Mouse (Mus musculus): ENCODE measurements around the gene Erlin1. TPM values are rescaled to one million over a fixed set of nuclear protein-coding genes. Genes with fewer than 3 reads are reported as not detected.

Erlin1 gene
- polyA plus RNA-seq, 1 experiment from 2014 or later = 18.7 TPM

DNA sequence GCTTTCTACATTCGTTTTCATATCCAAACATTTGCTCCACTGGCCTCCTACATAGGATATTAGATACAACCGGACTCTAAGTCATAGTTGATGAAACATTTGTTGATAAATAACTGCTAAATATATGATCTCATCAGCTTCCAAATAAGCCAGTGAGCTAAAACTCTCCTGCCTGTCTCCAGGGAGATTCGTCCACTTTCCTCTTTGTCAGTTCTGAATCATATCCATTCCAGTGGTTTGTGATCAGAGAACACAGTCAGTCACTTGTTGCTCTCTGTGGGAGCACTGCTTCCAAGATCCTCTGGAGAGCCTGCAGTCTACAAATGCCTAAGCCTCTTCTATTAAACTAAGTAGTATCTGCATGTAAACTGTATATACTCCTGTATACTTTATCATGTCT, 9.4 kb downstream of the Erlin1 start:
- no peak for ATAC-seq (ENCODE audit: insufficient number of reproducible peaks, low FRiP score)
- Histone ChIP-seq H3K27ac (ENCODE audit: poor library complexity, severe bottlenecking) (no peak overlapping the region), H3K9me3 (replicated peaks) (no peaks in the 10 kb centered on the region), H3K4me1 (replicated peaks) (no peaks in the 10 kb centered on the region), H3K27me3 (replicated peaks) (no peaks in the 10 kb centered on the region), H3K4me3 (no peak overlapping the region), H3K9ac (no peak overlapping the region), H3K4me2 (no peak overlapping the region), H3K36me3 (peaks cover 52% of the 10 kb centered on the region)
- WGBS = 79% methylated on average over 3 of the region's 3 CpGs

GRCm38 (mm10) chr19:44055173-44055826, 14.3 kb downstream of the Erlin1 start:
- H3K9me3 ChIP-seq (replicated peaks) = no peaks in the 10 kb centered on the region
- H3K36me3 ChIP-seq = peaks cover 47% of the 10 kb centered on the region
- no peak overlapping the region for H3K27ac ChIP-seq (ENCODE audit: poor library complexity, severe bottlenecking)
- H3K4me3 ChIP-seq = no peak overlapping the region
- WGBS = 73% methylated on average over 4 of the region's 4 CpGs
- H3K27me3 ChIP-seq (replicated peaks) = no peaks in the 10 kb centered on the region
- H3K9ac ChIP-seq = no peak overlapping the region
- H3K4me2 ChIP-seq = no peak overlapping the region
- H3K4me1 ChIP-seq (replicated peaks) = no peaks in the 10 kb centered on the region
- ATAC-seq (ENCODE audit: insufficient number of reproducible peaks, low FRiP score) = no peak

DNA sequence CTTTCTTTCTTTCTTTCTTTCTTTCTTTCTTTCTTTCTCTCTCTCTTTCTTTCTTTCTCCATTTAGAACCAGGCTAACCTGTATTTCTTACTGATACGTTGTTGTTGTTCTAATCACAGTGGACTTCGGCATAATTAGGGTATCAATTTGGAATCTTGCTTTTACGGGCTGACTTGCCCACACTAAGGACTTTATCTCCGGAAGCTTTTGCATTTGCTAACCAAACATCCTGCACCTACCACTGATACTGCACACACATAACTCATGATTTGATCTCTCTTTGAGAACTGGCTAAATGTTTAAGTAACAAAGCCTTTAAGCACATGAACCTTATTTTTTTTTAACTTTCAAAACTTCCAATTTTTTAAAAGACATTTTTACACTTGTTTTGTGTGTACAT, 19.2 kb downstream of the Erlin1 start:
- Histone ChIP-seq H3K27me3 (replicated peaks) (no peaks in the 10 kb centered on the region), H3K4me2 (no peak overlapping the region), H3K9ac (no peak overlapping the region), H3K36me3 (peaks cover 32% of the 10 kb centered on the region), H3K4me1 (replicated peaks) (no peaks in the 10 kb centered on the region), H3K4me3 (no peak overlapping the region), H3K27ac (ENCODE audit: poor library complexity, severe bottlenecking) (no peak overlapping the region), H3K9me3 (replicated peaks) (no peaks in the 10 kb centered on the region)
- WGBS = 68% methylated on average over 4 of the region's 4 CpGs
- no peak for ATAC-seq (ENCODE audit: insufficient number of reproducible peaks, low FRiP score)

DNA sequence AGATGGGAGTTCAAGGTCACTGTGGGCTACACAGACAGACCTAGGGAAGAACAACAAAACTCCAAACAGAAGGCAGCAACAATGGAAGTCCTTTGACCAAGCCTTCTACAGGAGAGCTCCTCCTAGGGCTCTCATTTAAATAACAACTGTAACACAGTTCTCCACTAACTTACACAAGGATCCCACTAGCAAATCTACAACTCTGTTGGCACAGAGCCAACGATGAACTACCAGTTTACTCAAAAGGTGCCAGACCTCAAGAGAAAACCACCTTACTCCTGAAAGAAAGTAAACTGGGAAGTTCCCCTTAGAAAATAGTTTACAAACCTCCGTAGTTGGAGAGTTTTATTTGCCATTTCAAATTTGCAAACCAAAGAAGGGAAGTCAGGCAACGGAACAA, 20.3 kb downstream of the Erlin1 start:
- no peaks in the 10 kb centered on the region for H3K27me3 ChIP-seq (replicated peaks)
- H3K4me2 ChIP-seq = no peak overlapping the region
- no peak overlapping the region for H3K9ac ChIP-seq
- peaks cover 34% of the 10 kb centered on the region for H3K36me3 ChIP-seq
- H3K27ac ChIP-seq (ENCODE audit: poor library complexity, severe bottlenecking) = no peak overlapping the region
- no peak for ATAC-seq (ENCODE audit: insufficient number of reproducible peaks, low FRiP score)
- WGBS = 70% methylated on average over 3 of the region's 3 CpGs
- H3K4me1 ChIP-seq (replicated peaks) = no peaks in the 10 kb centered on the region
- H3K9me3 ChIP-seq (replicated peaks) = no peaks in the 10 kb centered on the region
- H3K4me3 ChIP-seq = no peak overlapping the region

GRCm38 (mm10) chr19:44045847-44046246, 23.7 kb downstream of the Erlin1 start:
- Histone ChIP-seq H3K4me3 (no peak overlapping the region), H3K9me3 (replicated peaks) (no peaks in the 10 kb centered on the region), H3K36me3 (peaks cover 19% of the 10 kb centered on the region), H3K9ac (no peak overlapping the region), H3K4me1 (replicated peaks) (no peaks in the 10 kb centered on the region), H3K4me2 (no peak overlapping the region), H3K27me3 (replicated peaks) (no peaks in the 10 kb centered on the region), H3K27ac (ENCODE audit: poor library complexity, severe bottlenecking) (no peak overlapping the region)
- WGBS = 79% methylated on average over 3 of the region's 3 CpGs
- no peak for ATAC-seq (ENCODE audit: insufficient number of reproducible peaks, low FRiP score)

DNA sequence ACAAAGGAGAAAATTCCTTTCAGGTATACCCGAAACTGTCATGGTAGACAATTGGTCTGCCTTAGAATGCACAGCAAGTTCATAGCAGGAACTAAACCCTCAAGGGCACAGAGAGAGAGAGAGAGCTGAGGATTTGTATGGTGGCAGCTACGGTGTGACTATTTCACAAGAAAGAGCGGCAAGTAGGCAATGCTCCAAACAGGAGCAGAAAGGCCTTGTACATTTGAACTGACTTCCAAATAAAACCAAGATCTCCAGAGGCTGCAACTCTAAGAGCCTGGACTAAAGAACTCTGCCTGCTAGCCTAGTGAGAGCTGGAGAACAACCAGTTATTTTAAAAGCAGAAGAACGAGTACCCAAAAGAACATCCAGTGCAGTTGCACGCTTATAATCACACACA, 27.5 kb downstream of the Erlin1 start:
- Histone ChIP-seq H3K36me3 (peaks cover 31% of the 10 kb centered on the region), H3K4me3 (no peak overlapping the region), H3K27me3 (replicated peaks) (no peaks in the 10 kb centered on the region), H3K4me1 (replicated peaks) (no peaks in the 10 kb centered on the region), H3K9ac (no peak overlapping the region), H3K4me2 (no peak overlapping the region), H3K9me3 (replicated peaks) (no peaks in the 10 kb centered on the region), H3K27ac (ENCODE audit: poor library complexity, severe bottlenecking) (no peak overlapping the region)
- 86% methylated on average over 5 of the region's 5 CpGs for WGBS
- ATAC-seq (ENCODE audit: insufficient number of reproducible peaks, low FRiP score) = no peak

- H3K9ac ChIP-seq = no peak overlapping the region
- H3K36me3 ChIP-seq = peaks cover 31% of the 10 kb centered on the region
- H3K4me1 ChIP-seq (replicated peaks) = no peaks in the 10 kb centered on the region
- no peaks in the 10 kb centered on the region for H3K9me3 ChIP-seq (replicated peaks)
- no peak overlapping the region for H3K4me3 ChIP-seq
- H3K27me3 ChIP-seq (replicated peaks) = no peaks in the 10 kb centered on the region
- no peak for ATAC-seq (ENCODE audit: insufficient number of reproducible peaks, low FRiP score)
- no peak overlapping the region for H3K27ac ChIP-seq (ENCODE audit: poor library complexity, severe bottlenecking)
- H3K4me2 ChIP-seq = no peak overlapping the region
- WGBS = 87% methylated on average over 5 of the region's 5 CpGs
Measured at GRCm38 (mm10) chr19:44033396-44033795, 36.2 kb downstream of the Erlin1 start.

GRCm38 (mm10) chr19:44032046-44032744, 37.4 kb downstream of the Erlin1 start:
- no peak for ATAC-seq (ENCODE audit: insufficient number of reproducible peaks, low FRiP score)
- 85% methylated on average over 11 of the region's 11 CpGs for WGBS

GRCm38 (mm10) chr19:44030024-44030423, 39.6 kb downstream of the Erlin1 start:
- H3K27me3 ChIP-seq (replicated peaks) = no peaks in the 10 kb centered on the region
- H3K4me2 ChIP-seq = no peak overlapping the region
- 77% methylated on average over 5 of the region's 5 CpGs for WGBS
- no peak overlapping the region for H3K4me3 ChIP-seq
- no peaks in the 10 kb centered on the region for H3K9me3 ChIP-seq (replicated peaks)
- no peak for ATAC-seq (ENCODE audit: insufficient number of reproducible peaks, low FRiP score)
- no peak overlapping the region for H3K27ac ChIP-seq (ENCODE audit: poor library complexity, severe bottlenecking)
- H3K36me3 ChIP-seq = peaks cover 7% of the 10 kb centered on the region; the same call in 1 of the 2 replicates
- H3K4me1 ChIP-seq (replicated peaks) = no peaks in the 10 kb centered on the region
- H3K9ac ChIP-seq = no peak overlapping the region

More at GRCm38 (mm10) chr19:44032046-44032744, 37.4 kb downstream of the Erlin1 start:
- no peak overlapping the region for H3K27ac ChIP-seq (ENCODE audit: poor library complexity, severe bottlenecking)
- H3K4me3 ChIP-seq = no peak overlapping the region
- no peak overlapping the region for H3K9ac ChIP-seq
- peaks cover 24% of the 10 kb centered on the region for H3K36me3 ChIP-seq
- no peaks in the 10 kb centered on the region for H3K9me3 ChIP-seq (replicated peaks)
- no peaks in the 10 kb centered on the region for H3K27me3 ChIP-seq (replicated peaks)
- H3K4me1 ChIP-seq (replicated peaks) = no peaks in the 10 kb centered on the region
- no peak overlapping the region for H3K4me2 ChIP-seq

DNA sequence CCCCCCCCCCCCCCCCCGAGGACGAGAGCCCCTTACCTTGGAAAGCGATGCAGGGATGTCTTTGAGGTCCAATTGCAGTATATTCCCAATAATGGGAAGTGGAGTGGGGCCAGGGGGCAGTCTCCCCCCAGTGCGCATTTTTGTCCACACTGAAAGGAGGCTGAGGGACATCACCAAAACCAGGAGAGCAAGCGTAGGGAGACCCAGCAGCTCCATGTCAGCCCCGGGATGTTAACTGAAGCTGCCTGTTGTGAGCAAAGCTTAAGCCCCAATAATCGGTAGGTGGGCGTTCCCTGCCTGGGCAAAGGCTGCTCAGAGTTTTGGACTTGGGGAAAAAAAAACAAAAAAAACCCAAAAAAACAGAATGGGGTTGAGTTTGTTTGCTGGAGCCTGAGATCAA, 40.6 kb downstream of the Erlin1 start, which contains the start of gene Cyp2c23:
Gene Cyp2c23 (minus strand): TSS at position 237 of the 400 bp plus-strand sequence.
- ATAC-seq (ENCODE audit: insufficient number of reproducible peaks, low FRiP score) = no peak
- H3K36me3 ChIP-seq = peaks cover 2% of the 10 kb centered on the region; the same call in 1 of the 2 replicates
- H3K9me3 ChIP-seq (replicated peaks) = no peaks in the 10 kb centered on the region
- no peak within 1 kb of the TSS for H3K4me3 ChIP-seq
- no peaks in the 10 kb centered on the region for H3K4me1 ChIP-seq (replicated peaks)
- H3K27me3 ChIP-seq (replicated peaks) = no peaks in the 10 kb centered on the region
- no peak within 1 kb of the TSS for H3K4me2 ChIP-seq
- 67% methylated on average over 8 of the region's 8 CpGs for WGBS
- no peak within 1 kb of the TSS for H3K9ac ChIP-seq
- H3K27ac ChIP-seq (ENCODE audit: poor library complexity, severe bottlenecking) = no peak within 1 kb of the TSS

DNA sequence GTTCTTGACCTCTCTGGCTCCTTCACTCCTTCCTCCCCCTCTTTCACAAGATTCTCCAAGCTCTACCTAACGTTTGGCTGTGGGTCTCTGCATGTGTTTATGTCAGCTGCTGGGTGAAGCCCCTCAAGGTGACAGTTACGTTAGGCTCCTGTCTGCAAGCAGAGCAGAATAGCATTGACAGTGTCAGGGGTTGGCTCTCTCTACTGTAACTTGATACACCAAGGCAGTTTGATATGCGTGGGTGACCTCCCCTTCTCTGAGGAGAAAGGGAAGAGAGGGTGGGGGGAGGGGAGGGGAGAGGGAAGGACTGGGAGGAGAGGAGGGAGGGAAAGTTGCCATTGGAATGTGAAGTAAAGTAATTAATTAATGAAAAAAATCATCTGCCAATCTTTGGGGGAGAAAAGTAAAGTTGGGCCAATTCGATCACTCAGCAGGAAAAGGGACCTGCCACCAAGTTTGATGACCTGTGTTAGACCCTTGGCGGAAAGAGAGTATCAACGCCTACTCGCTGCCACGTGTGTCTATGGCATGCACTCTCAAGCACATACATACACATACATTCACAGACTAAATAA, 42.5 kb downstream of the Erlin1 start:
- WGBS = 56% methylated on average over 8 of the region's 8 CpGs
- ATAC-seq (ENCODE audit: insufficient number of reproducible peaks, low FRiP score) = no peak
- H3K9me3 ChIP-seq (replicated peaks) = no peaks in the 10 kb centered on the region
- H3K4me3 ChIP-seq = no peak overlapping the region
- no peaks in the 10 kb centered on the region for H3K4me1 ChIP-seq (replicated peaks)
- H3K27me3 ChIP-seq (replicated peaks) = no peaks in the 10 kb centered on the region
- H3K4me2 ChIP-seq = no peak overlapping the region
- no peaks in the 10 kb centered on the region for H3K36me3 ChIP-seq
- no peak overlapping the region for H3K9ac ChIP-seq
- H3K27ac ChIP-seq (ENCODE audit: poor library complexity, severe bottlenecking) = no peak overlapping the region
